Mouse (Mus musculus) erythroblast, embryonic 14.5 days (primary cell): ENCODE measurements around the gene Csnk1g2.

Source experiments
- GATA1 ChIP-seq: IDR thresholded peaks from 2 replicates; pipeline ENCODE4 v1.6.1; 2012; ENCODE audit warnings: low read length, inconsistent platforms, mixed read lengths
- TAL1 ChIP-seq: IDR thresholded peaks from 3 replicates; pipeline ENCODE4 v1.6.1; 2012; ENCODE audit warnings: low read length, inconsistent platforms, mixed read lengths

- TF ChIP-seq TAL1 (no peak), GATA1 (no peak)
Observed at GRCm38 (mm10) chr10:80684214-80684613, 61.6 kb downstream of the Csnk1g2 start.
